Mouse (Mus musculus) embryonic fibroblast, embryonic 13.5 days (primary cell): ENCODE measurements around the gene Dzank1. TPM values are rescaled to one million over a fixed set of nuclear protein-coding genes. Genes with fewer than 3 reads are reported as not detected.

ENCODE experiments used
- H3K27ac ChIP-seq: 2 replicates; pipeline ENCODE4 v1.5.1; 2012; ENCODE audit warnings: low read length, control low read depth, inconsistent platforms; ENCODE audit not compliant: insufficient read depth
- H3K4me1 ChIP-seq: 2 replicates; pipeline ENCODE4 v1.6.1; 2011; ENCODE audit warnings: low read length; ENCODE audit not compliant: control insufficient read depth, insufficient read depth
- H3K4me3 ChIP-seq: 2 replicates; pipeline ENCODE4 v1.5.1; 2011; ENCODE audit warnings: mild to moderate bottlenecking, control low read depth, low read length; ENCODE audit not compliant: insufficient read depth
- CTCF ChIP-seq: IDR thresholded peaks from 2 replicates; pipeline ENCODE4 v1.5.1; 2011; ENCODE audit warnings: mild to moderate bottlenecking, control low read depth, low read length, moderate library complexity, borderline replicate concordance; ENCODE audit not compliant: insufficient read depth
- POLR2A ChIP-seq: IDR thresholded peaks from 2 replicates; pipeline ENCODE4 v1.6.1; 2011; ENCODE audit warnings: low read depth, mild to moderate bottlenecking, control low read depth, low read length, moderate library complexity
- polyA plus RNA-seq: library from polyadenylated mRNA; stranded (reverse); fragments of >200 nt; gene quantifications from 2 replicates; pipeline ENCODE4 v1.2.4, GENCODE M21; 2011; ENCODE audit warnings: low read depth; ENCODE audit not compliant: missing spikeins, insufficient read length

The Dzank1 gene
- polyA plus RNA-seq, 1 experiment, result 0.77 TPM

DNA sequence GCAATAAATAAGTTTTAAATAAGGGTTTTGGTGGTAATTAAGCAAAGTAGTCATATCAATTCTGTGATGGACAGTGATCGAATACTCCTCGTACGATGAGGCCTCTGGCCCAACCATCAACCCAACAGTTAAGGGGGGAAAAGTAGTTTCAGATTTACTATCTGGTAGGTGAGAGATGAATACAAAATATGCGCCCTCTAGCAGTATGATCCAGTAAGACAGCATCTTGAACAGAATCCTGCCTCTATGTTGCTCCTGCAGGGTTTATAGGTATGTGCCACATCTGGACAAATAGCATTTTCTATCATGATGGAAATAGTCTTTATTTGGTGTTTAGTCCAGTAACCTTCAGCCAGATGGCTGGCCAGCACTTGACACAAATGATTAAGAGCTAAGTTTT lies 14.0 kb upstream of the Dzank1 start:
- Histone ChIP-seq H3K27ac (no peak overlapping the region), H3K4me3 (no peak overlapping the region), H3K4me1 (no peaks in the 10 kb centered on the region)
- TF ChIP-seq POLR2A, result no peak
- no peak for TF ChIP-seq CTCF

DNA sequence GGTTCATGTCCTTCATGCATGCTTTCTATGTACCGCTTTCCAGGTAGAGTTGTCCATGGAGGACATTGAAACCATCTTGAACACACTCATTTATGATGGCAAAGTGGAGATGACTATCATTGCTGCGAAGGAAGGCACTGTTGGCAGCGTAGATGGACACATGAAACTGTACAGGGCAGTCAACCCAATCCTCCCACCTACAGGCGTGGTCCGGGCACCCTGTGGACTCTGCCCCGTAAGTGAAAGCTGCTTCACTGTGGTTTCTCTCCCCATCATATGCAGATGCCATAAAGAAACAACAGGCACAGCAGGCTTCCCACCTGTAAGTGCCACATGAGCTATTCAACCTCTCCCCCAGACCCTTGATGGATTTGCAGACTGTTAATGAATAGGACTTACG lies 9.9 kb upstream of the Dzank1 start:
- no peak overlapping the region for H3K27ac ChIP-seq
- no peak overlapping the region for H3K4me3 ChIP-seq
- TF ChIP-seq CTCF (no peak), POLR2A (no peak)
- no peaks in the 10 kb centered on the region for H3K4me1 ChIP-seq

GRCm38 (mm10) chr2:144527821-144528174 lies 584 bp upstream of the Dzank1 start:
- peak overlapping the region; percentile 78; the same call in 1 of the 2 replicates for H3K27ac ChIP-seq

GRCm38 (mm10) chr2:144525856-144526255 lies 1.4 kb downstream of the Dzank1 start:
- Histone ChIP-seq H3K4me1 (peaks cover 6% of the 10 kb centered on the region; the same call in 1 of the 2 replicates), H3K27ac (no peak overlapping the region), H3K4me3 (no peak overlapping the region)
- TF ChIP-seq CTCF (no peak), POLR2A (no peak)

More at GRCm38 (mm10) chr2:144527821-144528174, 584 bp upstream of the Dzank1 start:
- H3K4me3 ChIP-seq, result peak overlapping the region; percentile 89
- TF ChIP-seq CTCF (no peak), POLR2A (no peak)
- peaks cover 6% of the 10 kb centered on the region; the same call in 1 of the 2 replicates for H3K4me1 ChIP-seq

- Histone ChIP-seq H3K27ac (no peak overlapping the region), H3K4me3 (no peak overlapping the region), H3K4me1 (no peaks in the 10 kb centered on the region)
- no peak for TF ChIP-seq CTCF
- TF ChIP-seq POLR2A, result no peak
Observed at GRCm38 (mm10) chr2:144519772-144520171, 7.4 kb downstream of the Dzank1 start.

- Histone ChIP-seq H3K4me3 (no peak overlapping the region), H3K4me1 (no peaks in the 10 kb centered on the region), H3K27ac (no peak overlapping the region)
- no peak for TF ChIP-seq CTCF
- TF ChIP-seq POLR2A, result no peak
Observed at GRCm38 (mm10) chr2:144514619-144515018, 12.6 kb downstream of the Dzank1 start.

- Histone ChIP-seq H3K27ac (no peak overlapping the region), H3K4me3 (no peak overlapping the region), H3K4me1 (no peaks in the 10 kb centered on the region)
- TF ChIP-seq POLR2A (no peak), CTCF (no peak)
Observed at GRCm38 (mm10) chr2:144502134-144502533, 25.1 kb downstream of the Dzank1 start.

- Histone ChIP-seq H3K4me3 (no peak overlapping the region), H3K27ac (no peak overlapping the region), H3K4me1 (no peaks in the 10 kb centered on the region)
- TF ChIP-seq CTCF (no peak), POLR2A (no peak)
Observed at GRCm38 (mm10) chr2:144489342-144489741, 37.9 kb downstream of the Dzank1 start.

DNA sequence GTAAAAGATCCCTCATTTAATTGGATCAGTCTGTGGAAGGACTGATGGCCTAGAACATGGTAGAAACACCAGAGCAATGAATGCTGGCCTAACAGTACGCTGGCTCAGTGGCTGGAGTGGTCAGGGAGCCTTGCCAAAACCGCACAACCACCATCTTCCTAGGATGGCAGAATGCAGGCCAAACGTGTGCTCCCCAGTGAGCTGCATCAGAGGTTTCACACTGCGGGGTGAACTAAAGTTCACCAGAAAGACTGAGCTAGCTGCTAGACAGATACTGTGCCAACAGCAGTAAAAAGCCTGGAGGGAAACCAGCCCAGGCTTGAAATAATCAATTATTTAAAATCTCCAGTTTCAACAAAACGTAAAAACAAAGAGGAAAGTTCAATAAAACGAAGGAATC lies 39.7 kb downstream of the Dzank1 start:
- Histone ChIP-seq H3K4me1 (no peaks in the 10 kb centered on the region), H3K4me3 (no peak overlapping the region), H3K27ac (no peak overlapping the region)
- no peak for TF ChIP-seq CTCF
- no peak for TF ChIP-seq POLR2A

DNA sequence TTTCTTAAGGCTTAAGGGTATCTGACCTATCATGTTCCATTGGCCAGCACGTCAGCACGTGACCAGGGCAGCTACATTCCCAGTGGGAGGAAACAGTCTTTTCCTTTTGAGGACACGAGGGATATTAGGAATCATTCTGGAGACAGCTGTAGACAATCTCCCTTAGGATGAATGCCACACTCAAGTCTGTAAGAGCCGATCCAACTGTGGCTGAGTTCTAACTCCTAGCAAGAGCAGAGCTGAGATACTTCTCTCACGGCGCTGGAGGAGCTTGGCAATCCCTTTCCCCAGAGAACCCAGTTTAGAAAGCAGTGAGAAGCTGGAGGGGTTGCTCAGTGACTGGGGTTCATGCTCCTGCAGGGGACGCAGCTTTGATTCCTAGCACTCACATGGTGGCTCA lies 41.8 kb downstream of the Dzank1 start:
- Histone ChIP-seq H3K4me3 (no peak overlapping the region), H3K4me1 (no peaks in the 10 kb centered on the region), H3K27ac (no peak overlapping the region)
- no peak for TF ChIP-seq POLR2A
- no peak for TF ChIP-seq CTCF

DNA sequence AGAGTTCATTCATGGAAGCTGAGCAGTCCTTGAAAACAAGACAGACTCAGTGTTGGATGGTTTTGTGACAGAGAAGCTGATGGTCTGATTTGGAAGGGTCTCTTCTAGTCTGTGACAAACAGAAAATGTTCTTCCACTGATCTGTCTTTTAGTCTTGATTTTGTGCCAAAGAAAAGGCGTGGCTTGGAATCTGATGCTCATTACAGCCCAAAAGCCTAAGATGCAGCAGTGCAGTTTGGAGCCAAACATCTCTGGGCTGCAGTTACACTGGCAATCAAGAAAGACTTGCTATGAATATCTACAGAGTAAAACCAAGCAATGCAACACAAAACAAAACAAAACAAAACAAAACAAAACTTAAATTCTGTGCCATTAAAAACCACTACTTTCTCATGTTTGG lies 43.1 kb downstream of the Dzank1 start:
- Histone ChIP-seq H3K27ac (no peak overlapping the region), H3K4me3 (no peak overlapping the region), H3K4me1 (no peaks in the 10 kb centered on the region)
- TF ChIP-seq CTCF, result no peak
- no peak for TF ChIP-seq POLR2A
